Mouse (Mus musculus) mesoderm, embryonic 11.5 days (tissue): Measurements from ENCODE around the gene Ahsg.
A peak's percentile ranks its signal among the peaks of the same experiment; 100 is the strongest.

Experiments used
- DNase-seq: peaks from one replicate; pipeline ENCODE4 v3.0.0-alpha.2; 2012; ENCODE audit warnings: low read depth, low spot score

Gene Ahsg

DNA sequence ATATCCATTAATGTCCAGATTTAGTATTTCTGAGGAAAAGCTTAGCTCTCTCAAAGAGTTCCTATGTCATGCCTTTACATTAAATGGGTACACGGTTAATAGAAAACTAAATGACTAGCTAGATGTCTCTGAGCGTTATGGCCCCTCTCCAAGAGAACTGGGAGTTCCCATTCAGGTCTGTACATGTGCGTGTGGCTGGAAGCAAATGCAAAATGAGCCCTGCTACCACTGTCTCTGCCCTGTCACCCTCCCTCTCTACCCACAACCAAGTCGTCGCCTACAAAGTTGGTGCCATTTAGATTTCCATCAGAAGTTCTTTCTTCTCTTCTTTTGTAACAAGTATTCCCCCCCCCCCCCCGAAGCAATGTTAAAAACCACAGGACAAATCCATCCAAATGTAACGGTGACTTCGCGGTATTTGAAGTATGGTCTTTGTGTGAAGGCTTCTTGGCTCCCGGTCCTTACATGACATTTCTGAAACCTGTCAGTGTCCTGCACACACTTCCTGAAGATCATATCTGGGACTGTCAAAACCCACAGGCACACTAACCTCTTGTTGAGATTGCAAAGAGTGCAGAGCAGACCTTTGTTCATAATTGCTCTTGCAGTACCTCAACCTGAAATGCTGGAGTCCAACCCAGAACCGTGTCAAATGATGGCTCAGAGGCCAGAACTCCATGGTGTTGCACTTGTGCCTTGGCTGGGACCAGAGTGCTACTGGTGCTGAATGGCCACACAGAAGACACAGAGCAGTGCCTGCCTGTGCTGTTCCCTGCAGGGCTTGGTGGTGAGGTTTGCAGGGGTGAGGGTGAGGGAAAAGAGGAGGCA lies at the start of gene Ahsg:
TSS of gene Ahsg (plus strand) at position 595 of the 828 bp plus-strand sequence.
- no peak for DNase-seq

DNA sequence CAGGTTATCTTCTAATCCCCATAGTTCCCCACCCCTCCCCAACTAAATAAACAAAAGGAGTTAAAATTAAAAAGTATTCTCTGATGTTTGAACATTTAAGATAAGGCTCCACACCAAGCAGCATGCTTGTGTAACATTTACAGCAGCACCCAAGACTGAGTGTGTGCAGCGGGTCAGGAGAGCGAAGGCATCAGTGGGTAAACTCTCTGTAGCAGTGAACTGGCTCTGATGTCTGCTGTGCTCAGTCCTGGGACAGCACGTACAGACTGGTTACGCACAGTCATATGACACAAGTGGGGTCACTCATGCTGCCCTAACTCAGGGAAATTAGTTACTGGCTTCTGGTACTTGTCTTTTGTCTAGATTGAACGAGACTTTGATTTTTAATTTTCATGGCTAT lies 48.2 kb upstream of the Ahsg start:
- DNase-seq: no peak

DNA sequence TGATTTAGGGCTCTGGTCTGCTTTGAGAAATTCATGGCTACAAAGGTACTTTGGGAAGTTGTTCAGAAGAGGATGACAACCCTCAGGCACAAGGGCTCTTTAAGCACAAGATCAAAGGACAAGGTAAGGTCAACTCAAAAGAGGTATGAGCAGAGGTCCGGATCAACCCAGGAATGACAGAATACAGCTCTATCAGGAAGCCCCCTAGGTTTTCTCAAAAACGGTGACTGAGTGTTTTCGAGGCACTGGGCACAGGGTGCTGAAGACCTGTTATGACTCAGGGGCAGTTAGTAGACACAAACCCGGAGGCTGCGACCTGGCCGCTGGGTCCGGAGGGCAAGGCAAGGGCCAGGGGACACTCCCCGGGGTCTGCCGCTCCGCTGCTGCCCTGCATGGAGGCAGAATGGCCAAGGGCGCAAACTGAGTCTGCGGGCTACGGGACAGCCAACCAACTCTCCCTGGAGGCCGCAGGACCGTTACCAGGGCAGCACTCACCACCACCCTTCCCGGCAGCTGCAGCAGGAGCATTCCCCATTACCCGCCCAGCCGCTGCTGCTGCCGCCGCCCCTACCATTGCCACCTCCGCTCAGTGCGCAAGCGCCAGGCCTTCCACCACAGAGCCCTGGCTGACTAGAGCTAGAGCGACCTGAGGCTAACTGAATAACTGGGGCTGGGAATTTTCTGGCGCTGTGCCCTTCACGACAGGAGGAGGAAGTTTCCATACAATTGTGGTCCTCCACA lies 46.8 kb upstream of the Ahsg start:
- peak; percentile 81 for DNase-seq

DNA sequence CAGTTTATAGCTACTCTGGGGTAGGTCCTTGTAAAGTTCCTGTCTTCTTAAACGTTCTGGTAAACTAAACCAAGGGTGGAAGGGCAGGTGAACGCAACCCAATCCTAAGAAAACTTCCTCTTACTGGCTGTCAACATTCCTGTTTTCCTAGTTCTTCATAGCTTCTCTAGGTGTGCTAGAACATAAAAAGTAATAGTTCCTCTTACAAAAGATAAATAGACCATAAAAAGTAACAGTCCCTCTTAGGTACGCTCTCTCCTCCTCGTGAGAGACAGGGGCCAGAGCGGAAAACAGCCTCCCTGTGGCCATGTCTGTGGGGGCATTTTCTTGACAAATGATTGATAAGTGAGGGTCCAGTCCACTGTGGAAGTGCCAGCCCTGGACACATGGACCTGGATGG lies 46.2 kb upstream of the Ahsg start:
- DNase-seq: no peak

DNA sequence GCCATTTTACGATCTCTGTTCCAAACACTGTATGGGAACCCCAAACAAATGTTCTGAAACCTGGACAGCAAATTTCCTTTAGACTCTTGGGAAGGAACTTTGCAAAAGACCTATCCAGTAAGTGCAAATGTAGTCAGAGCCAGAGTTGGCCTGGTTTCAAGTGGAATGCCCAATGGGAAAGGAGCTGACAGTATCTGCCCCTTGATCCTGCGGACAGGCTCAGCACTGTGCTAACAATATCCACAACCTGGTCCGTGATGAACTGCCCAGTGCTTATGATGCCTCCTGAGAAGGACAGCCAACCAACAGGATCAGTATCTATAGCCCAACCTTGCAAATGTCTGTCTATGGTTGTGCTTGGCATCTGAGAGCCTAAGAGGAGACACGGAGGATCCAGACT lies 45.6 kb upstream of the Ahsg start:
- DNase-seq: no peak

DNA sequence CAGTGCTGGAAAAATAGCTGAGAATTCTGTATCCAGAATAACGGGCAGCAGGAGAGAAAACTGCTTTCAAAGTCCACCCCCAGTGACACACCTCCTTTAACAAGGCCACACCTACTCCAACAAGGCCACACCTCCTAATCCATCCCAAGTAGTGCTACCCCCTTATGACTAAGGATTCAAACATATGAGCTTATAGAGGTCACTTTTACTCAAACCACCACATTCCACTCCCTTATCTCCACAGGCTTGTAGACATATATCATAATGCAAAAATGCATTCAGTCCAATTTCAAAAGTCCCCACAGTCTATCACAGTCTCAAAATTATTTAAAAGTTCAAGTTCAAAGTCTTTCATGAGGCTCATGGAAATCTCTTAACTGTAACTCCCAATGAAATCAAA lies 43.4 kb upstream of the Ahsg start:
- DNase-seq: no peak

DNA sequence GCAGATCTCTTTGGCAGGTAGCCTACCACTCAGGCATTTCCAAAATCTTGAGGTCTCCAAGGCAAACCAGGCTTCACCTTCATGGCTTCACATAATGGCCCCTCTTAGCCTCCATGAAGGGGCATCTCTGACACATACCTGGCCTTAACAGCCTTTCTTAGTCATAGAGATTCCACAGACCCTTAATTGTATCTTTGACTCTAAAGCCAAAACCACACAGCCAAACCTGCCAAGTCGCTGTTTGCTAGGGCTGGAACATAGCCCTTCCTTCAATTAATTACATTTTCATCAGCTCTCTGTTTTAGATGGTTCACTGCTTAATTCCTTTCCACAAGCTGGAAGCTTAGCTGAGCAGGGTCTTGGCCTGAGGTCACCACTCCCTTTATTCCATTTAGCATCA lies 42.7 kb upstream of the Ahsg start:
- no peak for DNase-seq

DNA sequence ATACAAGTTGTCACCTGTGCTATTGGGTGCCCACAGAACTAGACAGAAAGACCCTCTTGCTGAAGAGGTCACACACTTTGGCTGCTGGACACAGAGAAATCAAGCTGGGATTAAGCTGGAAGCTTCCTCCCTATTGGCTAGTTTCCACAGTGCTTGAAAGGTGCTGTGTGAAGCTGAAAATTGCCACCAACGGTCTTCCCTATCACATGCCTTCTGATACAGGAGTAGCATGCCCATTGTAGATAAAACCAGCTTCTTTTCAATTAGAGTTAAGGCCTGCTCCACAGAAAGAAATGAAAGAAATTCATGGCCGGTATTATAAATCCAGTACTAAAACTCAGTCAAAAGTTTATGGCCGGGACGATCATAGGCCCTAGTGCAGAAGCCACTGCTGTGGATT lies 38.4 kb upstream of the Ahsg start:
- no peak for DNase-seq

DNA sequence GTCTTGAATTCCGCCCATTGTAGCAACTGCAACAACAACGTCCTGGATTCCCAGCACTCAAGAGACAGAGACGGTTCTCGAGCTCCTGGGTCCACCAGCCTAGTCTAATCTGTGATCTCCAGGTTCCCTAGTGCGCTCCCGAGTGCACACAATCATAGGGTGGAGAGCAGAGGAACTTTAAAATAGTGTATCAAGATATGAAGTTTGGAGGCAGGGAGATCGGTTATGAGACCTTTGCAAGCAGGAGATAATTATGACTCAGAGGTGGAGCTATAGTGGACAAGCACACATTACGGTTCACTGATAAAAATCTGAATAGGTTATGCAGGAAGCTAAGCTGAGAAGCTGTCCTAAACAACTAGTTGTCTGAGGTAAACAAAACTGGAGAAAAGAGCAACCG lies 34.3 kb upstream of the Ahsg start:
- DNase-seq: no peak

DNA sequence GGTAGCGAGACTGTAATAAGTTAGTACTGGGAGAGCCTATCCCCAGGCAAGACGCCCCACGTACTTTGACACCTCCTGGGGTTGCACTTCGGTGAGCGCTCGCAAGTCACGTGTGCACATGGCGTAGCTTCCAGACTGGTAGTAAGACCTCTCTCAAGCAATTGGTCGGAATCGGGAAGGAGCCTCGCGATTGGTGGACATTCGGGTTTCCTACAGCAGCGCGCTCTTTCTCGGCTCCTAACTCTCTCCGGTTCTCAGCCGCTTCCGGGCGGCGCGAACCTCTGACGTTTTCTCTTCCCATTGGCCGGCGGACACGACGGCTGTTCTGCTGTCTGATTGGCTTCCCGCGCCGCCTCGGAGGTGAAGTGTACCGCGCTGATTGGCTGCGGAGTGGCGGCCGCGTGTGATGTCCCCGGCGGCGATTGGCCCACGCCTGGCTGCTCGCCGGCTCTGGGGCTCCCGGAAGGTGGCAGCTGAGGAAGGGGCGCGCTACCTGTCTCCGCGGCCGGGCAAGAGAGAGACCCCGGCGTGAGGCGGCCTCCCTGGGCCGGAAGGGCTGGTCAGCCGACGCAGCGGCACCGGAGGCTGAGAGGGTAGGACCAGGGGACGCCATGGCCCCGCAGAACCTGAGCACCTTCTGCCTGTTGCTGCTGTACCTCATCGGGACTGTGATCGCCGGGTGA lies 33.5 kb upstream of the Ahsg start, which contains the start of the genes Tbccd1 and Dnajb11:
TSS of gene Tbccd1 (minus strand) at position 239 of the 683 bp plus-strand sequence.
TSS of gene Dnajb11 (plus strand) at position 415 of the 683 bp plus-strand sequence.
- DNase-seq: peak; percentile 99

DNA sequence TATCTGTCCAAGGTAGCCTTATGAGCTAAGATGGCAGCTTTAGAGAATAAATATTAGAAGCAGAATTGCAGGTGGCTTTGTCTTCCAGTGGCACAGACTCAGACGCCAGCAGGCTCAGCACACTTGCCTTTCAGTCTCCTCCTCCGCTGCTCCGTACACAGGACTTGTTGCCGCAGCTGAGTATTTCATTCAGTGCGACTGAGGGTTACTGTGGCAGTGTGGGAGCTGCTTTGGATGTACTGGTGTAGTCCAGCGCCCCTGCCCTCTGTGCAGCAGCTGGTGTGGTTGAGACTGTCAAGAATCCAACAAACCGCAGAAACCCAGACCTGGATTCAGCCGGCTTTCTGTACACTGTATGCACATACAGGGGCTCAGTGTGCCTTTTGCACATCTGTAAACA lies 18.7 kb upstream of the Ahsg start:
- DNase-seq: no peak

DNA sequence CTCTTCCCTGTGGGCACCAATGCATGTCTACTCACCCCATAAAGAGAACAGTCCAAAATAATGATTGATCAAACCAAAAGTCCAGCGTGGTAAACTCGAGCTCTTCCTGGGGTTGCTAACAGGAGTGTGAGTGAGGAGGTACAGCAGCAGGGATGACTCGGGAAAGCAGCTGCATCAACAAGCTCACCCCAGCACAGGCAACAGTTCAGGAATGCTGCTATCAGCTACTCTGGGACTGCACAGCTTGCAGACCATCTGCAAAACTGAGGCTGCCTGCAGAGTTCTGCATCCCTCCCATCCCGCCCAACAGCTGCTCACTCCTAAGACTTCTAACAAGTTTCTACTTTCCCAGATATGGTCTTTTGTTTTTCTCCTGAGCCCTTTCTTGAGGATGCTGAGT lies 17.7 kb upstream of the Ahsg start:
- no peak for DNase-seq

DNA sequence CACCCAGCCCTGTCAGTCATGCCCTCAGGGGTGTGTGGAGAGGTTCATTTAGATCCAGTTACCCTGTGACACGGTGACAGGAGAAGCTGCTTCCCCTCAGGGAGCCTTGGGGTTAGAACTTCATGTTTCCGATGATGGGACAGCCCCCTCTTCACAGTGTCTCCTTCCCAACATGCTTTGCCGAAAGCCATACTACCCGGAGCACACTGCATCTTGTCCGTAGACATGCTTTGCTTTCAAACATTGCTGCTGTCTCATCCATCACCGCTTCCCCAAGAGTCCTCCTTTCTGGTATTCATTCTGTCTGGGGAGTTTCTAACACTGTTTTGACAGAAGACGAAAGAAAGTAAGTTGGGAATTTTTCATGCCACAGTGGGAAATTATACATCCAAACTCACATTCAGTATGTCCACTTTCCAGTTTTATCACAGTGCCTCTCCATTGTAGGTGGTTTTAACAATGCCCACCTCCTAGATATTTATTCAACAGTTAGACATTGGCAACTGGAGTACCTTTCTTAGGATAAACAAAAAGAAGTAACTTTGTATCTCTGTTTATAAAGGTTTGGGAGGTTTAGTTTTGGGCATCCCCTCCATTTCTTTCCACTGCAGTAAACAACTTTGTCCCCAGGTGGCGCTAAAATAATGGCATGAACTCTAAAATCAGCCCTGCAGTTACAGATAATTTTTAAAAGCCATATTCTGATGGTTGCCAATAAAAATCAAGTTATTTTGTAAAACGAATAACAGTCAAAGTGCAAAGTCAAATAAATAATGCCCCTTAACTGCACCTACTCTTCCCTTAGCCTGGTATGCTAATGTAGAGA lies 14.6 kb upstream of the Ahsg start:
- no peak for DNase-seq

DNA sequence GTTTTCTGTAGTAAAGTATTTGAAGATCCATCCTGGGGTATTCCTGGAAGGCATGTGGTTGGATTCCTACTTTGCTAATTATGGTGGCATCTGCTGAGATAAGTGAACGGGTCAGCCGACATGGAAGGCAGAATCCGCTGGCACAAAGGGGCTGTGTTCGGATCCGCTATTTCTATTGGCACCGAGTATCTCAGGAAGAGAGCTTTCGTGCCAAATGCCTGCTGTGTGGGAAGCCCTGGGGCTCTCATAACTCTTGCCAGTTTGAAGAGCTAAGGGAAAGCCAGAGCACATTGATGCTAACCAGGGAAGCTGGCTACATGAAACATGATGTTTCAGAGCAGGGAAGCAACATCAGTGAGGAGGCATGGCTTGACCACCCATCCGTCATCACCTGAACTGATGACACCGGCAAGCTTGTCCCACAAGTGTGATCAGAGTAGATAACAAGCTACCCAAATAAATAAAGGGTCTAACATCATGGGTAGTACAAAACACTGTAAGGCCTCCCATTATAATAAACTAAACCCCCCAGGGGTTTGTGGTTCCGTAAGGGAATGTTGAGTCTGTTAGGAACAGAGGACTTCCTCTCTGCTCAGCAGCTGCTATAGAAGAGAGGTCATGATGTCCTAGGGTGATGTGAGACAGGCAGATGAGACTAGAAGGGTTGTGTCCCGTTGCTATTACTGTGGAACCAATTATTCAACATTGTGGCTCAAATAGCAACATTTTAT lies 13.3 kb upstream of the Ahsg start:
- no peak for DNase-seq

DNA sequence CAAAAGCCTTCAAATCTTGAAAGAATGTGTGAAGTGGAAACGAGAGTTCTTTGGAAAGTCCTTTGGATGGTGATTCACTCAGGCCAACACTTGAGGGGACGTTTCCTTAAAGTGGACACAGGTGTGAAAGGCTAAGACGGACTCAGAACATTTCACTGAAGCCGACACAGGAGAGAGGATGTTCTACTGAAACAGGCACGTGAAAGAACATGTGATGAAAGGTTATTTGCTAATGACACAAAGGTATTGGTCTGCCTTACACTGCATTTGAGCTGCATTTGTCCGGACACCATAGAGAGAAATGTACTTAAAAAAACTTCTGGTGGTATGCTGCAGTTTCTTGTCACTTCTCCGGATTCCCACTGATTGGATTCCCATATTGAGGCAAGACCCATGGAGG lies 12.4 kb upstream of the Ahsg start:
- DNase-seq: no peak

DNA sequence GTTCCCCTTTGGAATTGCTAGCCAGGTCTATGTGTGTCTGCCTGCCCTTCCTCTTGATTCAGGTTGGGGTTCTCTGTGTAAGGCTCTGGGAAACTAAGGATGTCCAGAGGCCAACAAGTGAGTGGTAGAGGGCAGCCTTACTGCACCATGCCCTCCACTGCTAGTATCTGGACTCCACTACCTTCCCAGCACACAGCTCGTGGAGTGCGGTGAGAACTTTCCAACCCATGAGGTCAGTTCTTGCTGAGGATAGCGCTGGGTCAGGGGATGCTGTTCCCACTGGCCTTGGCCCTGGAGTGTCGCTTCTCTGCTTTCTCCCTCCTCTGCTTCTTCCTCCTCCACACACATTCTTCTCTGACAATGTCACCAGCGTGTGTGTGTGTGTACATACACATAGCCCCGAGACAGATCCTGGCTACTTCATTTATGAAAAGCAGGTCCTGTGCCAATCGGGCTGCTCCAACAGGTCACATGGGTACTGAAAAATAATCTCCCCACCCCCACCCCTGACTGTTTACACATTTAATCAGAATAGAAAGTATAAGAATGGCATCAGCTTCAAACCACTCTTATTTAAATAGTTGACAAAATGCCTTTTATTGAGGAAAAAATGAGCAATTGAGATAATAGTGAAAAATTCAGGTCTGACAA lies 11.0 kb upstream of the Ahsg start:
- DNase-seq: no peak

DNA sequence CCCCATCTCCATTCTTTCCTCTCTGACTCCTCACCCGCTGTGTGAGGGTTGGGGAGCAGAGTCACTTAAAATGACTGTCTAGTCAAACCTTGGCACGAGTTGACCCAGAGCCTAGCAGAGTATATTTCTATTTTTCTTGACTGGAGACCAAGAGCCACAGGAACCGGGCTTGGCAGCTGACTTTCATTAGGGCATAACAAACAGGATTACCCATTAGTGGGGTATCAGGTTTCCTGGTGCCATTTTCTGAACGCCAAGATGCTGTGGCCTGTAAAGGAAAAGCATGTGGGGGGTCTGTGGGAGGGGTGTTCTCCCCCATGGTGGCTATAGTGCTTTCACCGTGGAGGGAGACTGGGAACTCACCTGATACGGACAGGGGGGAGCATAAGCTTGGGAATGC lies 10.2 kb upstream of the Ahsg start:
- DNase-seq: no peak

DNA sequence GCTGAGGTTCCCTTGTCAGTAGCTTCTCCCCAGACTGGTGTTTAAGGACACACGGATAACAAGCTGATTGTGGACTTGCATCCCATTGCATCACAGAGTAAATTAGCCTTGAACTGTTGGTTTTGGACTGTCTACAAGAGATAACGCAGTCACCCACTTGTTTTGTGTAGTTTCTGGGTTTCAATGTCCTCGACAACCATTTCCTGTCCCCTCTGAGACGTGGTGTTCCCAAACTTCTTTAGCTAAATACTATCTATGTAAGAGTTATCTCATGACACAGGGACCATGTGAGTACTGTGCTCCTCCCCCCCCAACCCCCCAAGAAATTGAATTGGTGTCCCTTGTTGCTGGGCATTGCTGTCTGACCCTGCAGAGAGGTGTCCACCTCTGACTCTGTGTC lies 9.6 kb upstream of the Ahsg start:
- no peak for DNase-seq

DNA sequence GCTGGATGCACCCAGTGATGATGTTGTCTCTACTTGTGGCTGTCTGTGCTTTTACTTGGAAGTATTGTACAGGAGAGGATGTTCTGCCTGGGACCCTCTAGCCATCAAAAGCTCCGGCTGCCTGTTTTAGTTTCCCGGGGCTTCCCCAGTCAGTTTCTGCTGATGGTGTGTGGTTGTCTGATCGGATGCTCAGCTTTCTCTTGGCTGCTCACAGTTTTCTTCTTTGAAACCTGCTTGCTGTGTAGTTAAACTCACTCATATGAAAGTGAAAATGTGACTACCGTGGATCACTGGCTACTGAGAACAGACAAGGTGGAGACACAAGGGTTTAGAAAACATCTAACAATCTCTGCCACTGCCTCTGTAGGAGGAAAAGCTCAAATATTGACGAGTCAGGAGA lies 7.6 kb upstream of the Ahsg start:
- no peak for DNase-seq

DNA sequence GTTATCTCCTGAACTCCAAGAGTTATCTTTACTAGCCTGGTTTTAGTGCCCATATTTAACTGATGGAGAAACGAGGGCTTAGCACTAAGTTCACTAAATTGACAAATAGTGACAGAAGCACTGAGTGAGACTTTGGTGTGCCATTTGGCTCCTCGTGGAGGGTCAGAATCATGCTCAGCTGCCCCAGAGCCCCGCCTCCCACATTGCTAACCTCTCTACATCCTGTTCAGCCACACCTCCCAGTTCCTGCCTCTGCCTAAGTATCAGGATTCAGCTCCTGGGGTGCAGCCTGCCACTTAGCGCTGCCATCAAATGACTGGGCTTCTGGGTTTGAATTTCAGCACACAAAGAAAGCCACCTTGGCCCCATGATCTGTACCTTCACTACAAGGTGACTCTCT lies 5.7 kb upstream of the Ahsg start:
- no peak for DNase-seq
